Mouse (Mus musculus) testis, adult 10 weeks (tissue): ENCODE measurements around the gene Ribc2. TPM values are rescaled to one million over a fixed set of nuclear protein-coding genes. Genes with fewer than 3 reads are reported as not detected.

Source experiments
- polyA plus RNA-seq: library from polyadenylated mRNA; stranded (reverse); fragments of 350-450 nt; fragmentation: Illumina TruSeq; extraction: RNeasy Lipid Tissue Mini Kit (QIAGEN cat#74804); gene quantifications from one replicate; pipeline ENCODE4 v1.2.3, GENCODE M21; 2014; ENCODE audit warnings: low read depth, low replicate concordance

The Ribc2 gene
- 20.8 TPM for polyA plus RNA-seq

GRCm38 (mm10) chr15:85131275-85132192 is at the start of gene Ribc2, which contains the start of gene Smc1b:
Gene Ribc2, plus strand, starts transcription at chr15:85132078.
Gene Smc1b, minus strand, starts transcription at chr15:85131964.

Other genes with a start within 250 kb of the Ribc2 start
- gene Gm29666, start 212.0 kb upstream of the Ribc2 start, polyA plus RNA-seq = 1.3 TPM
- 42.6 TPM for gene Nup50, start 208.7 kb upstream of the Ribc2 start, polyA plus RNA-seq
- 2.0 TPM for gene 5031439G07Rik, start 143.5 kb upstream of the Ribc2 start, polyA plus RNA-seq
- not detected for gene Upk3a, start 114.9 kb upstream of the Ribc2 start, polyA plus RNA-seq
- gene Fam118a, start 103.1 kb upstream of the Ribc2 start, polyA plus RNA-seq = 94.6 TPM
- 404 TPM for gene Smc1b, start 114 bp upstream of the Ribc2 start, polyA plus RNA-seq
- 0.81 TPM for gene Fbln1, start 73.9 kb downstream of the Ribc2 start, polyA plus RNA-seq
- 240 TPM for gene Atxn10, start 204.2 kb downstream of the Ribc2 start, polyA plus RNA-seq